Mouse (Mus musculus): Measurements from ENCODE around the gene C2.

C2 gene

DNA sequence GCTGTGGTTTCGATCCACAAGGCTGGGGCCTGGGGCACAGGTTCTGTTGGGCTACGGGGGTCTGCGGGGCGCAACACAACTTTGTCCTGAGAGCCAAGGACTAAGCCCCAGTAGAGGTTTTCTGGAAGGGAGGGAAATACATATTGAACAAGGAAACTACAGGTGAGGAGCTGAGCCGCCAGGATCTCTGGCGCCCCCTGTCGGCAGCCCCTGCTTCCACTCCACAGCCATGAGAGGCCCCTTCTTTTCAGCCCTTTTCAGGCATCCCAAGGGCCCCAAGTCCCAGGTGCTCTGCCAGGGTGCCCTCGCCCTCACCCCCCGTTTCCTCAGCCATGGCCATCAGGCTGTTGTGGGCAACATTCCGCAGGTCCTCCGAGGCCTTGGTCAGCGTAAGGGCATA, 84.3 kb downstream of the C2 start:
- peak; percentile 52 for DNase-seq

Measured in right cerebral cortex, postnatal 4 days (tissue).